Mouse (Mus musculus) adrenal gland (tissue): ENCODE results near the gene Olfr46.
"Not testable (repeated sequence)": the region's sequence is repeated elsewhere in the genome, so short reads cannot be mapped to it uniquely, and the experiment has no call there.

ENCODE experiments used
- intact Hi-C: fragments of 180-260 bp; cut with DNase I; formaldehyde crosslinking; loops from one replicate; pipeline ENCODE4 v1.15.1; 2025
- long read RNA-seq, 2 experiments: library from polyadenylated mRNA; unstranded; transcript quantifications; one replicate each; pipeline ENCODE4 v2.0.0; 2020; ENCODE audit warnings: borderline replicate concordance in 1 of 2; ENCODE audit not compliant: insufficient replicate concordance in 1 of 2

The Olfr46 gene
- long read RNA-seq, experiment 1, result 0 reads
- long read RNA-seq, experiment 2, result 0 reads

- intact Hi-C loops, result not testable (repeated sequence)
These were observed at the start of gene Olfr46 for GRCm38 (mm10) chr7:140600969-140601368. TSS of gene Olfr46 (plus strand) at chr7:140601269.

GRCm38 (mm10) chr7:140567586-140567985 is 33.5 kb upstream of the Olfr46 start, which contains the start of gene Olfr538:
TSS of gene Olfr538 (plus strand) at chr7:140567886.
- intact Hi-C loops, result no loop called here

GRCm38 (mm10) chr7:140628670-140629069 is 27.6 kb downstream of the Olfr46 start, which contains the start of gene Olfr61:
TSS of gene Olfr61 (plus strand) at chr7:140628970.
- intact Hi-C loops, result not testable (repeated sequence)

- intact Hi-C loops, result no loop called here
These were observed 29.5 kb downstream of the Olfr46 start for GRCm38 (mm10) chr7:140630559-140630958.

- intact Hi-C loops, result no loop called here
These were observed 45.1 kb downstream of the Olfr46 start, which contains the start of gene Olfr53 for GRCm38 (mm10) chr7:140646152-140646551. TSS of gene Olfr53 (plus strand) at chr7:140646452.

- intact Hi-C loops, result loop anchor here (5.0 kb wide), 1 partner anchor 33 kb away; no protein-coding TSS in a partner anchor
These were observed 58.6 kb downstream of the Olfr46 start, which contains the start of gene Olfr539 for GRCm38 (mm10) chr7:140659630-140660029. TSS of gene Olfr539 (plus strand) at chr7:140659930.
